Mouse (Mus musculus): ENCODE measurements at regions not wholly inside any gene's neighbourhood (a gene's known extent, or its start where the extent isn't known, plus 50 kb on each side); places are given as distances from the start of the nearest gene placed in this dataset.

- TF ChIP-seq EP300 (IDR thresholded peaks at IDR 0.05; ENCODE audit: insufficient read depth, low read depth, low read length) (no peak), CTCF (IDR thresholded peaks at IDR 0.05; ENCODE audit: low read depth, low read length) (no peak), POLR2A (IDR thresholded peaks at IDR 0.05; ENCODE audit: insufficient read depth, low read length) (no peak)
These were observed 81.9 kb downstream of the Tsen15 start for GRCm38 (mm10) chr1:152304487-152305130.

Data from ES-Bruce4 (cell line).